Mouse (Mus musculus) brain, adult 2 months (tissue): ENCODE results near the gene Cdc45.

Source experiments
- DNase-seq: peaks from one replicate; pipeline ENCODE4 v3.0.0; 2011; ENCODE audit warnings: low read depth, low spot score

The Cdc45 gene

GRCm38 (mm10) chr16:18788627-18789406 is 23.0 kb downstream of the Cdc45 start:
- no peak for DNase-seq

GRCm38 (mm10) chr16:18786652-18787051 is 25.1 kb downstream of the Cdc45 start:
- DNase-seq: no peak

GRCm38 (mm10) chr16:18785485-18785884 is 26.3 kb downstream of the Cdc45 start:
- no peak for DNase-seq

- DNase-seq: no peak
These were observed 26.8 kb downstream of the Cdc45 start for GRCm38 (mm10) chr16:18785025-18785424.

GRCm38 (mm10) chr16:18781810-18782209 is 30.0 kb downstream of the Cdc45 start:
- no peak for DNase-seq

- no peak for DNase-seq
These were observed 33.3 kb downstream of the Cdc45 start for GRCm38 (mm10) chr16:18778461-18778860.

GRCm38 (mm10) chr16:18777101-18778080 is 34.4 kb downstream of the Cdc45 start:
- DNase-seq: no peak

GRCm38 (mm10) chr16:18776556-18777100 is 35.2 kb downstream of the Cdc45 start, which contains the start of gene Cldn5:
Gene Cldn5 (plus strand): TSS chr16:18776847.
- no peak for DNase-seq

- no peak for DNase-seq
These were observed 35.9 kb downstream of the Cdc45 start for GRCm38 (mm10) chr16:18775621-18776555.

GRCm38 (mm10) chr16:18773936-18774335 is 37.9 kb downstream of the Cdc45 start:
- DNase-seq: no peak

- no peak for DNase-seq
These were observed 42.3 kb downstream of the Cdc45 start for GRCm38 (mm10) chr16:18769501-18769900.

- no peak for DNase-seq
These were observed 45.4 kb downstream of the Cdc45 start for GRCm38 (mm10) chr16:18766390-18766789.

- DNase-seq: no peak
These were observed 48.8 kb downstream of the Cdc45 start for GRCm38 (mm10) chr16:18762960-18763359.

- DNase-seq: no peak
These were observed 50.1 kb downstream of the Cdc45 start for GRCm38 (mm10) chr16:18761734-18762133.

GRCm38 (mm10) chr16:18751885-18752499 is 59.8 kb downstream of the Cdc45 start:
- DNase-seq: no peak

GRCm38 (mm10) chr16:18751101-18751500 is 60.7 kb downstream of the Cdc45 start:
- no peak for DNase-seq

GRCm38 (mm10) chr16:18746268-18747122 is 65.3 kb downstream of the Cdc45 start:
- DNase-seq: no peak

GRCm38 (mm10) chr16:18738303-18738702 is 73.5 kb downstream of the Cdc45 start:
- DNase-seq: no peak

- DNase-seq: no peak
These were observed 78.5 kb downstream of the Cdc45 start for GRCm38 (mm10) chr16:18733100-18733956.
